Mouse (Mus musculus) liver, embryonic 15.5 days (tissue): Measurements from ENCODE around the gene Igsf8. TPM values are rescaled to one million over a fixed set of nuclear protein-coding genes. Genes with fewer than 3 reads are reported as not detected.

Source experiments
- ATAC-seq: fragments of 200-750 bp; cut with Nextera tagmentation; 2 replicates; pipeline ENCODE4 v1.8.0; 2017; ENCODE audit warnings: moderate number of reproducible peaks, mild to moderate bottlenecking, moderate library complexity; ENCODE audit not compliant: insufficient read depth
- H3K27ac ChIP-seq: fragments of 300-500 bp; sonication (generic); replicated peaks from 2 replicates; pipeline ENCODE4 v1.5.1; 2015; ENCODE audit warnings: mild to moderate bottlenecking, inconsistent platforms
- H3K27me3 ChIP-seq: fragments of 300-500 bp; sonication (generic); 2 replicates; pipeline ENCODE4 v1.6.1; 2015; ENCODE audit warnings: mild to moderate bottlenecking, inconsistent platforms
- H3K36me3 ChIP-seq: fragments of 300-500 bp; sonication (generic); replicated peaks from 2 replicates; pipeline ENCODE4 v1.6.1; 2015; ENCODE audit warnings: moderate library complexity, mild to moderate bottlenecking, inconsistent platforms
- H3K4me1 ChIP-seq: fragments of 300-500 bp; sonication (generic); replicated peaks from 2 replicates; pipeline ENCODE4 v1.6.1; 2015; ENCODE audit warnings: inconsistent platforms
- H3K4me2 ChIP-seq: fragments of 300-500 bp; sonication (generic); 2 replicates; pipeline ENCODE4 v1.6.1; 2015; ENCODE audit warnings: moderate library complexity, mild to moderate bottlenecking, inconsistent platforms
- H3K4me3 ChIP-seq: fragments of 300-500 bp; sonication (generic); replicated peaks from 2 replicates; pipeline ENCODE4 v1.5.1; 2015; ENCODE audit warnings: mild to moderate bottlenecking, inconsistent platforms
- H3K9ac ChIP-seq: fragments of 300-500 bp; sonication (generic); 2 replicates; pipeline ENCODE4 v1.6.1; 2015; ENCODE audit warnings: moderate library complexity, mild to moderate bottlenecking, inconsistent platforms
- H3K9me3 ChIP-seq: fragments of 300-500 bp; sonication (generic); replicated peaks from 2 replicates; pipeline ENCODE4 v1.6.1; 2016; ENCODE audit warnings: inconsistent platforms
- WGBS: fragments of 180-500 bp; shearing (Covaris S2); methylation state at CpG from one replicate; pipeline ENCODE4 v1.1.7; 2015; ENCODE audit warnings: mixed read lengths; ENCODE audit not compliant: insufficient replicate concordance; 5-methylcytosine and 5-hydroxymethylcytosine counted together
- polyA plus RNA-seq: library from polyadenylated mRNA; unstranded; fragments of >200 nt; fragmentation: Nextera tagmentation; extraction: Ambion mirVana; gene quantifications from 2 replicates; pipeline ENCODE4 v1.2.1, GENCODE M21; 2015

The Igsf8 gene
- polyA plus RNA-seq, 1 experiment from 2014 or later: 17.9 TPM

- 28% methylated on average over 2 of the region's 2 CpGs for WGBS
- peaks cover 45% of the 10 kb centered on the region for H3K4me1 ChIP-seq
These were observed 43.7 kb downstream of the Igsf8 start for GRCm38 (mm10) chr1:172305153-172305552.

GRCm38 (mm10) chr1:172305635-172306034, 44.2 kb downstream of the Igsf8 start:
- ATAC-seq: no peak
- Histone ChIP-seq H3K27me3 (peaks cover 31% of the 10 kb centered on the region; the same call in 1 of the 2 replicates), H3K4me2 (no peak overlapping the region), H3K9ac (no peak overlapping the region), H3K4me3 (no peak overlapping the region), H3K9me3 (no peaks in the 10 kb centered on the region), H3K27ac (no peak overlapping the region), H3K4me1 (peaks cover 50% of the 10 kb centered on the region), H3K36me3 (no peaks in the 10 kb centered on the region)
- 40% methylated on average over 3 of the region's 3 CpGs for WGBS

More at GRCm38 (mm10) chr1:172305153-172305552, 43.7 kb downstream of the Igsf8 start:
- Histone ChIP-seq H3K36me3 (no peaks in the 10 kb centered on the region), H3K9me3 (no peaks in the 10 kb centered on the region), H3K27me3 (peaks cover 33% of the 10 kb centered on the region), H3K27ac (no peak overlapping the region), H3K4me2 (no peak overlapping the region), H3K9ac (no peak overlapping the region), H3K4me3 (no peak overlapping the region)
- ATAC-seq: no peak

DNA sequence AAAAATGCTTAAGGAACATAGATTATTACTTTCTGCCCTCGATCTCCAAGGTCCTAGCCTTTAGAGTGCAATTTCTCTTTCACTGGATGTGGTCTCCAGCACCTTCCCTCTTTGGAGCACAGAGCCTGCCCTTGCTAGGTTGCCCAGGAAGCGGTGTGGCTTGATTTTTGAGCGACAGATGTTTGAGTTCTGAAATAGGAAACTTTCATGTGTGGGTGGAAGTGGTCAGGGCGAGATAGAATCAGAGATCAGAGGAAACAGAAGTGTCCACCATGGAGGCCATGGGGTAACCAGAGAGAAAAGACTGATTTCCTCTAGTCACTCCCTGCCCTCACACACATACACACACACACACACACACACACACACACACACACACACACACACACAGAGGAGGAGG, 44.8 kb downstream of the Igsf8 start:
- Histone ChIP-seq H3K27ac (no peak overlapping the region), H3K9ac (no peak overlapping the region), H3K4me1 (peaks cover 55% of the 10 kb centered on the region), H3K4me3 (no peak overlapping the region), H3K36me3 (no peaks in the 10 kb centered on the region), H3K4me2 (no peak overlapping the region), H3K9me3 (no peaks in the 10 kb centered on the region), H3K27me3 (peaks cover 26% of the 10 kb centered on the region; the same call in 1 of the 2 replicates)
- 12% methylated on average over 4 of the region's 4 CpGs for WGBS
- no peak for ATAC-seq

GRCm38 (mm10) chr1:172306885-172307284, 45.4 kb downstream of the Igsf8 start:
- ATAC-seq: no peak
- Histone ChIP-seq H3K9ac (no peak overlapping the region), H3K36me3 (no peaks in the 10 kb centered on the region), H3K4me1 (peaks cover 62% of the 10 kb centered on the region), H3K4me3 (no peak overlapping the region), H3K4me2 (no peak overlapping the region), H3K27ac (no peak overlapping the region), H3K9me3 (no peaks in the 10 kb centered on the region), H3K27me3 (peaks cover 23% of the 10 kb centered on the region; the same call in 1 of the 2 replicates)
- 63% methylated on average over 6 of the region's 6 CpGs for WGBS

- Histone ChIP-seq H3K4me1 (peaks cover 63% of the 10 kb centered on the region), H3K27ac (peak overlapping the region; percentile 45), H3K9ac (no peak overlapping the region), H3K36me3 (no peaks in the 10 kb centered on the region), H3K27me3 (peaks cover 19% of the 10 kb centered on the region; the same call in 1 of the 2 replicates), H3K4me3 (no peak overlapping the region), H3K4me2 (no peak overlapping the region), H3K9me3 (no peaks in the 10 kb centered on the region)
- 66% methylated on average over 10 of the region's 10 CpGs for WGBS
- no peak for ATAC-seq
These were observed 46.5 kb downstream of the Igsf8 start for GRCm38 (mm10) chr1:172307936-172308335.

DNA sequence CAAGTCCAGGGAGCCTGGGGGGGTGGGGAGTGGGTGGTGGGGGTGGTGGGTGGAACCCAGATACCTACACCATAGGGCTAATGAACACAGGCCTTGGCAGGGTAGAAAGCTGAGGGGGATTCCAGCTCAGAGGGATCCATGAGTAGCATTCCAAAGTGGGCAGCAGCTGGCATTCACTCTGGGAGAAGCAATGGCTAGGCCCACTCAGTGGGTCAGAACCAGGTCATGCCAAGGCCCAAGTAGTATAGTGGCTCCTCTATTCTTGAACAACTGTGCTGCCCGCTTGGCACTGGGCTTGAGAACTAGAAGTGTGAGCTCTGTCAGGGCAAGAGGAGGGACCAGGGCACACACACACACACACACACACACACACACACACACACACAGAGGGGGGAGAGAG, 47.0 kb downstream of the Igsf8 start:
- no peak for ATAC-seq
- peak overlapping the region; percentile 45; the same call in 1 of the 2 replicates for H3K27ac ChIP-seq
- H3K36me3 ChIP-seq: no peaks in the 10 kb centered on the region
- H3K4me1 ChIP-seq: peaks cover 65% of the 10 kb centered on the region
- no peaks in the 10 kb centered on the region for H3K9me3 ChIP-seq
- H3K9ac ChIP-seq: no peak overlapping the region
- no peak overlapping the region for H3K4me3 ChIP-seq
- H3K4me2 ChIP-seq: no peak overlapping the region
- WGBS: 75% methylated on average over 1 of the region's 1 CpGs
- peaks cover 14% of the 10 kb centered on the region; the same call in 1 of the 2 replicates for H3K27me3 ChIP-seq

DNA sequence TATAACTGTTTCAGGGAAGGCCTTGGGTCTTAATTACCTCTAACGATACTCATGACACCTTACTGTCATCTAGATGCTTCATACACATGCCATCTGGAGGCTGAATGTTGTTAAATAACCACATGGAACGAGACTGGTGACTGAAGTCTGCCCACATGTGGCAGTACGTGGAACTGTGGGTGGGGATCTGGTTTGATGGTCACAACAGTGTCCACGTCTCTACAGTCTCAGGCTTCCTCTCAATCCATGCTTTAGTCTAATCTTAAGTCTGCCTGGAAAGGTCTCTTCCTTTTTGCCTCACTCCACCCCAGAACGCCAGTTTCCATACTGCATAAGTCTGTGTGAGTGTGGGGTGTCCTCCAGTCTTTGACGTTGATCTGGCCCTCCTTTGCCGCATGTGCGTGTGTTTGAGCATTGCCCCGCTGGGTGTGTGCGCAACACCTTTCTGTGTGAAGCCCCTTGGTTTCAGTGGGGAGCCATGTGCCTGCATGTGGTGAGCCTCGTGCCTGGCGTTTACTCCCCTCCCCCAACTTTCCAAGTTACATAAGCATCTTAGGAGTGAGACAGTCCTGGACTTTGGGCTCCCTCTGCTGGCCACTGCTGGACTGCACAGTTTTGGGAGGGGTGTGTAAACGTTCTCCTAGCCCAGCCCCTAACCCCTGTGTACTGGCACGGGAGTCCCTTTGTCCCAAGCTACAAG, 48.4 kb downstream of the Igsf8 start:
- Histone ChIP-seq H3K9ac (peak overlapping the region; percentile 54), H3K4me3 (peak overlapping the region; percentile 43), H3K36me3 (no peaks in the 10 kb centered on the region), H3K4me2 (peak overlapping the region; percentile 82), H3K27me3 (0 out of 2 replicates have a peak, but pooled peaks cover 4% of the 10 kb centered on the region), H3K9me3 (no peaks in the 10 kb centered on the region), H3K27ac (peak overlapping the region; percentile 85; the same call in 1 of the 2 replicates), H3K4me1 (peaks cover 63% of the 10 kb centered on the region)
- ATAC-seq: peak; percentile 35
- WGBS: under 1% methylated on average over 14 of the region's 14 CpGs

- Histone ChIP-seq H3K4me1 (peaks cover 50% of the 10 kb centered on the region), H3K9me3 (no peaks in the 10 kb centered on the region), H3K36me3 (no peaks in the 10 kb centered on the region), H3K4me2 (peak overlapping the region; percentile 90), H3K27me3 (no peaks in the 10 kb centered on the region), H3K4me3 (peak overlapping the region; percentile 75), H3K27ac (peak overlapping the region; percentile 85), H3K9ac (peak overlapping the region; percentile 57)
- under 1% methylated on average over 23 of the region's 23 CpGs for WGBS
- peak; percentile 31 for ATAC-seq
These were observed 49.9 kb downstream of the Igsf8 start for GRCm38 (mm10) chr1:172311248-172311906.

- Histone ChIP-seq H3K4me3 (peak overlapping the region; percentile 75), H3K9me3 (no peaks in the 10 kb centered on the region), H3K9ac (peak overlapping the region; percentile 79), H3K27ac (peak overlapping the region; percentile 85), H3K36me3 (0 out of 2 replicates have a peak, but pooled peaks cover 2% of the 10 kb centered on the region), H3K4me1 (peaks cover 50% of the 10 kb centered on the region), H3K27me3 (no peaks in the 10 kb centered on the region), H3K4me2 (peak overlapping the region; percentile 90)
- ATAC-seq: peak; percentile 86
- WGBS: under 1% methylated on average over 45 of the region's 55 CpGs
These were observed 50.7 kb downstream of the Igsf8 start for GRCm38 (mm10) chr1:172311921-172312767.

- peak overlapping the region; percentile 90 for H3K4me2 ChIP-seq
- peak overlapping the region; percentile 75 for H3K4me3 ChIP-seq
- H3K9me3 ChIP-seq: no peaks in the 10 kb centered on the region
- 9% methylated on average over 16 of the region's 16 CpGs for WGBS
- peaks cover 50% of the 10 kb centered on the region for H3K4me1 ChIP-seq
- no peak overlapping the region for H3K27ac ChIP-seq
- H3K36me3 ChIP-seq: peaks cover 11% of the 10 kb centered on the region
- H3K9ac ChIP-seq: peak overlapping the region; percentile 79
- ATAC-seq: peak; percentile 35
- H3K27me3 ChIP-seq: no peaks in the 10 kb centered on the region
These were observed 51.5 kb downstream of the Igsf8 start for GRCm38 (mm10) chr1:172312768-172313561.
